Mouse (Mus musculus) liver, embryonic 12.5 days (tissue): ENCODE data around the gene Mitd1. TPM values are rescaled to one million over a fixed set of nuclear protein-coding genes. Genes with fewer than 3 reads are reported as not detected.
A peak's percentile ranks its signal among the peaks of the same experiment; 100 is the strongest.

ENCODE experiments used
- ATAC-seq: fragments of 200-750 bp; cut with Nextera tagmentation; 2 replicates; pipeline ENCODE4 v1.8.0; 2017; ENCODE audit warnings: moderate number of reproducible peaks, mild to moderate bottlenecking, moderate library complexity
- H3K27ac ChIP-seq: fragments of 300-500 bp; sonication (generic); 2 replicates; pipeline ENCODE4 v1.5.1; 2016; ENCODE audit warnings: mild to moderate bottlenecking
- H3K27me3 ChIP-seq: fragments of 300-500 bp; sonication (generic); replicated peaks from 2 replicates; pipeline ENCODE4 v1.6.1; 2016; ENCODE audit warnings: mild to moderate bottlenecking, moderate library complexity
- H3K36me3 ChIP-seq: fragments of 300-500 bp; sonication (generic); 2 replicates; pipeline ENCODE4 v1.6.1; 2016; ENCODE audit warnings: mild to moderate bottlenecking, moderate library complexity
- H3K4me1 ChIP-seq: fragments of 300-500 bp; sonication (generic); 2 replicates; pipeline ENCODE4 v1.6.1; 2016
- H3K4me2 ChIP-seq: fragments of 300-500 bp; sonication (generic); 2 replicates; pipeline ENCODE4 v1.6.1; 2016; ENCODE audit warnings: mild to moderate bottlenecking, moderate library complexity
- H3K4me3 ChIP-seq: fragments of 300-500 bp; sonication (generic); 2 replicates; pipeline ENCODE4 v1.5.1; 2016; ENCODE audit warnings: mild to moderate bottlenecking, moderate library complexity
- H3K9ac ChIP-seq: fragments of 300-500 bp; sonication (generic); 2 replicates; pipeline ENCODE4 v1.6.1; 2016; ENCODE audit warnings: mild to moderate bottlenecking, moderate library complexity
- H3K9me3 ChIP-seq: fragments of 300-500 bp; sonication (generic); replicated peaks from 2 replicates; pipeline ENCODE4 v1.6.1; 2016; ENCODE audit warnings: mild to moderate bottlenecking, moderate library complexity
- WGBS: fragments of 180-500 bp; shearing (Covaris S2); methylation state at CpG from one replicate; pipeline ENCODE4 v1.1.7; 2016; ENCODE audit not compliant: insufficient replicate concordance; 5-methylcytosine and 5-hydroxymethylcytosine counted together
- polyA plus RNA-seq: library from polyadenylated mRNA; unstranded; fragments of >200 nt; fragmentation: Nextera tagmentation; extraction: Ambion mirVana; gene quantifications from 2 replicates; pipeline ENCODE4 v1.2.1, GENCODE M21; 2016

Mitd1 gene
- polyA plus RNA-seq, result 18.7 and 22.3 TPM in 2 replicates

GRCm38 (mm10) chr1:37890025-37890652 is at the start of gene Mitd1, which contains the start of gene Mrpl30:
TSS of gene Mitd1 (minus strand) at chr1:37890411.
TSS of gene Mrpl30 (plus strand) at chr1:37890477.
- WGBS, result under 1% methylated on average over 41 of the region's 41 CpGs
- Histone ChIP-seq H3K9me3 (no peaks in the 10 kb centered on the region), H3K27ac (peak within 1 kb of the TSS; percentile 89), H3K27me3 (no peaks in the 10 kb centered on the region), H3K36me3 (peaks cover 35% of the 10 kb centered on the region), H3K4me2 (peak within 1 kb of the TSS; percentile 87), H3K9ac (peak within 1 kb of the TSS; percentile 78), H3K4me3 (peak within 1 kb of the TSS; percentile 81), H3K4me1 (peaks cover 52% of the 10 kb centered on the region)
- peak; percentile 89 for ATAC-seq

DNA sequence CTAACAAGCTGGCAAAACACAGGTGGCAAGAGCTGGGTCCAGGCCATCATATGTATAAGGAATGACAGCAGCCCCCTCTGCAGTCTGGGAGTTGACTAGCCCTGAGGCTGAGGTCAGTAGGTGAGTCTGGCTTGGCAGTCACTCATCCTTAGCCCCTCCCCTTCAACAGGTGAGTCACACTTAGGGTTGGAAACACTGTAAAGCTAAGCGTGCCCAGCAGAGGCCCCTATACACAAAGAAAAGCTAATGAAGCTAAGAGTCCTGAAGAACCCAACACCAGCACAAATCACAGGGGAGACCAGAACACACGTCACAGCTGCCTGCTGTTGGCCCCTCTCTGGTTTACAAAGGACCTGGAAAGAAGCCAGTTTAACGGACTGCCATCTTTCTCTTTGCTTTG is 41.6 kb upstream of the Mitd1 start:
- no peak for ATAC-seq
- WGBS, result 18% methylated on average over 3 of the region's 3 CpGs
- Histone ChIP-seq H3K4me2 (no peak overlapping the region), H3K27ac (no peak overlapping the region), H3K27me3 (no peaks in the 10 kb centered on the region), H3K9me3 (no peaks in the 10 kb centered on the region), H3K4me1 (no peaks in the 10 kb centered on the region), H3K36me3 (no peaks in the 10 kb centered on the region), H3K4me3 (no peak overlapping the region), H3K9ac (no peak overlapping the region)

DNA sequence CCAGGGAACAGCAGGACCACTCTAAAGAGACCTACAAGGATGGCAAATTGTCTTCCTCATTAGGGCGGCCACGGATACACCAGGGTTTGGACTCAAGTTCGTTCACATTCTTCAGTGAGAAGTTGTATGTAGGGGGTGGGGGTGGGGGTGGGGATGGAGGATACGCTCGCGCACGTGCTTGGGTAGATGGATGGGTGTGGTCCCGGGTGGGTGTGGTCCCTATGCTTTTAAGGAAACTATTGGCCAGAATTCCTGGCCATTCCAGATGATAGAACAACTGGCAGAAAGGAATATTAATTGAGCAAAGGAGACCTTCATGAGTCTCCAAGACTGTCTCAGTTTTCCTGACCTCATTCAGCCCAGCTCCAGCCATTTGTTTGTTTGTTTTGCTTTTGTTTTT is 35.8 kb upstream of the Mitd1 start:
- no peak overlapping the region for H3K4me2 ChIP-seq
- ATAC-seq, result no peak
- no peaks in the 10 kb centered on the region for H3K36me3 ChIP-seq
- no peak overlapping the region for H3K27ac ChIP-seq
- no peak overlapping the region for H3K4me3 ChIP-seq
- no peak overlapping the region for H3K9ac ChIP-seq
- H3K4me1 ChIP-seq, result no peaks in the 10 kb centered on the region
- no peaks in the 10 kb centered on the region for H3K9me3 ChIP-seq
- WGBS, result 61% methylated on average over 8 of the region's 8 CpGs
- no peaks in the 10 kb centered on the region for H3K27me3 ChIP-seq

DNA sequence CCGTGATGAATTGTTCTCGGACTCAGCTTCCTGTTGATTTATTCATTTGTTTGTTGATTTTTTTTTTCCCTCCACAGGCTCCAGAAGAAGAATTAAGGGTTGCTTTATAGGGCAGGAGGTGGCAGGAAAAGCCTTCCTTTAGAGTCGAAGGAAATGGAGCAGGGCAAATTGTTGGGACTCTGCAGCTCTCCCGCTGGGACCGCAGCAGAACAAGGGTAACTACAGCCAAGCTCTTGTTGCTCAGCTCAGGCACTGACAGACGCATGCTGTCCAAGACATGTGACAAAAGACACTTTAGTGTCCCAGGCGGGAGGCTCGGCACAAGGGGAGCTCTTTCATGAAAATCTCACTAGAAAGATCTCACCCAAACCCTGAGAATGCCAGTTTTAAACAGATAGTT is 32.3 kb upstream of the Mitd1 start:
- no peaks in the 10 kb centered on the region for H3K4me1 ChIP-seq
- 0 out of 2 replicates have a peak, but pooled peaks cover 5% of the 10 kb centered on the region for H3K27me3 ChIP-seq
- H3K4me2 ChIP-seq, result no peak overlapping the region
- H3K9ac ChIP-seq, result no peak overlapping the region
- H3K9me3 ChIP-seq, result no peaks in the 10 kb centered on the region
- no peak overlapping the region for H3K27ac ChIP-seq
- ATAC-seq, result no peak
- no peaks in the 10 kb centered on the region for H3K36me3 ChIP-seq
- H3K4me3 ChIP-seq, result no peak overlapping the region
- WGBS, result 55% methylated on average over 8 of the region's 8 CpGs

DNA sequence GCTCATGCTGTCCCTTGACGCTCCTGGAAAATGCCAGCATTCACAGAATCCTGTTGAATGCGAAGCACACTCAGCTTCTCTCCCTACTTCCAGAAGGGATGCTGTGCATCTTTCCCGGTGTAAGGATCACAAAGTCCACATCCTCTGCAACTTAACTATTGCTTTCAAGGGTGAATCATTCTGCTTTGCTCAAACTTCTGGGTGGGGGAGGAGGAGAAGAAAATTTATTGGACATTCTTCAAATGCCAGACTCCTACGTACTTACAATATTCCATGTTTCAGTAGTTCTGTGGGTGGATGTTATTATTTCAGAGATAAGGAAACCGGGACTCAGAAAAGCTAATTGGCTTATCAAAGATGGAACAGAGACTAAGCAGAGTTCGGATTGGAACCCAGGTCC is 27.9 kb upstream of the Mitd1 start:
- Histone ChIP-seq H3K4me3 (no peak overlapping the region), H3K4me2 (no peak overlapping the region), H3K9me3 (no peaks in the 10 kb centered on the region), H3K4me1 (no peaks in the 10 kb centered on the region), H3K9ac (no peak overlapping the region), H3K27me3 (0 out of 2 replicates have a peak, but pooled peaks cover 10% of the 10 kb centered on the region), H3K36me3 (no peaks in the 10 kb centered on the region), H3K27ac (no peak overlapping the region)
- ATAC-seq, result no peak
- WGBS, result 52% methylated on average over 6 of the region's 6 CpGs

- Histone ChIP-seq H3K9ac (no peak overlapping the region), H3K4me1 (no peaks in the 10 kb centered on the region), H3K27ac (no peak overlapping the region), H3K4me2 (no peak overlapping the region), H3K27me3 (0 out of 2 replicates have a peak, but pooled peaks cover 10% of the 10 kb centered on the region), H3K36me3 (no peaks in the 10 kb centered on the region), H3K4me3 (no peak overlapping the region), H3K9me3 (no peaks in the 10 kb centered on the region)
- 59% methylated on average over 13 of the region's 13 CpGs for WGBS
- no peak for ATAC-seq
Measured at GRCm38 (mm10) chr1:37917666-37918065, 27.5 kb upstream of the Mitd1 start.

- WGBS, result 59% methylated on average over 5 of the region's 5 CpGs
- Histone ChIP-seq H3K4me2 (no peak within 1 kb of the TSS), H3K9me3 (no peaks in the 10 kb centered on the region), H3K4me3 (no peak within 1 kb of the TSS), H3K27me3 (0 out of 2 replicates have a peak, but pooled peaks cover 10% of the 10 kb centered on the region), H3K4me1 (no peaks in the 10 kb centered on the region), H3K9ac (no peak within 1 kb of the TSS), H3K36me3 (no peaks in the 10 kb centered on the region), H3K27ac (no peak within 1 kb of the TSS)
- no peak for ATAC-seq
Measured at GRCm38 (mm10) chr1:37916393-37916792, 26.2 kb upstream of the Mitd1 start, which contains the start of gene Lyg2. TSS of gene Lyg2 (minus strand) at chr1:37916493.

- H3K4me1 ChIP-seq, result no peaks in the 10 kb centered on the region
- H3K4me2 ChIP-seq, result no peak overlapping the region
- no peaks in the 10 kb centered on the region for H3K36me3 ChIP-seq
- no peak overlapping the region for H3K4me3 ChIP-seq
- no peak overlapping the region for H3K27ac ChIP-seq
- WGBS, result 67% methylated on average over 2 of the region's 2 CpGs
- H3K9ac ChIP-seq, result no peak overlapping the region
- ATAC-seq, result no peak
- no peaks in the 10 kb centered on the region for H3K9me3 ChIP-seq
- 0 out of 2 replicates have a peak, but pooled peaks cover 7% of the 10 kb centered on the region for H3K27me3 ChIP-seq
Measured at GRCm38 (mm10) chr1:37912751-37913150, 22.5 kb upstream of the Mitd1 start.

DNA sequence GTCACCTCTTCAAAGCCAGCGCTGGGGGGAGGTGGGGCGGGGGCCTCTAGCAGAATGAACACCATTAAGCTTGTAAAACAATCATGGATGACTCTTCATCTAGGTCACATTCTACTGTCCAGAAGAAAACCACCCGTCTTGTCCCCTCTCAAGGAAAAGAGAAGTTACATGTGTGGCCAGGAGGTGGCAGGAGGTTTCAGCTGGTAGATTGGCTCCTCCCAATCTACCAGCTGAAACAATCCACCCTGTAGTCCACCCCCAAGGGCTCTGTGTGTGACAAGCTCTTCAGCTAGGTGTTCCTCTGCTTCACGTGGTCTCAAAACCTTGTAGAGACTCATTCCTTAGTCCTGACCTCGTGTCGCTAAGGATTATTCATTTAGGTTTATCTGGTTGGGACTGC is 13.0 kb upstream of the Mitd1 start:
- WGBS, result 28% methylated on average over 6 of the region's 6 CpGs
- Histone ChIP-seq H3K4me3 (no peak overlapping the region), H3K4me2 (no peak overlapping the region), H3K9ac (no peak overlapping the region), H3K27ac (no peak overlapping the region), H3K4me1 (no peaks in the 10 kb centered on the region), H3K27me3 (no peaks in the 10 kb centered on the region), H3K36me3 (peaks cover 24% of the 10 kb centered on the region), H3K9me3 (no peaks in the 10 kb centered on the region)
- no peak for ATAC-seq

GRCm38 (mm10) chr1:37900288-37900687 is 10.1 kb upstream of the Mitd1 start:
- Histone ChIP-seq H3K27me3 (no peaks in the 10 kb centered on the region), H3K4me2 (no peak overlapping the region), H3K36me3 (peaks cover 53% of the 10 kb centered on the region), H3K9ac (no peak overlapping the region), H3K9me3 (no peaks in the 10 kb centered on the region), H3K27ac (no peak overlapping the region), H3K4me1 (no peaks in the 10 kb centered on the region), H3K4me3 (no peak overlapping the region)
- ATAC-seq, result no peak
- WGBS, result 65% methylated on average over 6 of the region's 6 CpGs

DNA sequence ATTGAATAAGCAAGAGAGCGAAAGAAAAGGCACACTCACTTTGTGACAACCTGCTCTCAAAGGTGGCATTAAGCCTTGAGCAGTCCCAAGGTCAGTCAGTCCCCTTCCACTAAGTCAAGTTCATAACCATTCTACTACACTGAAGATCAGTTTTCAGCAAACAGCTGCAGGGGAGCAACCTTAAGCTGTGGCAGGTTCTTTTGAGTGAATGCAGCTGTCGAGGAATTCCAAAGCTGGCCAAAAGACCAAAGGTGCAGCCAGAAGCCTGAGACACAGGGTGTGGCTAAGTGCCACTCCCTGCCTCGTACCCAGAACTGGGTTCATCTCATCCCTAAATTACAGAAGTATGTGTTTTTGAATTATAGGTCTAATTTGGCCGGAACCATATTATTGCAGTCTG is 9.6 kb upstream of the Mitd1 start:
- ATAC-seq, result no peak
- no peaks in the 10 kb centered on the region for H3K9me3 ChIP-seq
- 82% methylated on average over 4 of the region's 4 CpGs for WGBS

DNA sequence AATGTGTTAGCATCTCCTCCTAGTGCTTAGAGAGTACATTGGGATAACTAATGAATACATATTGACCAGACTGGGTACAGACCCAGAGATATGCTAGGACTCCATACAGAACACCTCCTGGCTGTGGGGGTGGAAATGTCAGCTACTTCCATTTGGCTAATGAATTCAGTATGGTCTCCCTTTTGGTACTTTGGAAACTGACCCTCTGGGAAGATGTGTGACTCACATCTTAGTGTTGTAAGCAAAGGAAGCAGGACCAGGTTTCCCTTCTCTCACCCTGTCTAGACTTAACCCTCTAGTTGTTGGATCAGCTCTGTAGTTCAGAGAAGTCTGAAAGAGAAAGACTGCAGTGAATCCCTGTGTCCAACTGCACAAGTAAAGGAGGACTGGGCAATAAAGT is 4.4 kb upstream of the Mitd1 start:
- no peak for ATAC-seq
- Histone ChIP-seq H3K36me3 (peaks cover 69% of the 10 kb centered on the region), H3K9ac (no peak overlapping the region)

More for the DNA sequence above, 9.6 kb upstream of the Mitd1 start:
- Histone ChIP-seq H3K27ac (no peak overlapping the region), H3K4me3 (no peak overlapping the region), H3K27me3 (no peaks in the 10 kb centered on the region), H3K4me2 (no peak overlapping the region), H3K9ac (no peak overlapping the region), H3K36me3 (peaks cover 58% of the 10 kb centered on the region), H3K4me1 (no peaks in the 10 kb centered on the region)

GRCm38 (mm10) chr1:37891400-37891799 is 1.2 kb upstream of the Mitd1 start:
- Histone ChIP-seq H3K27me3 (no peaks in the 10 kb centered on the region), H3K36me3 (peaks cover 47% of the 10 kb centered on the region), H3K9ac (peak overlapping the region; percentile 78), H3K4me2 (peak overlapping the region; percentile 87), H3K9me3 (no peaks in the 10 kb centered on the region), H3K27ac (no peak overlapping the region), H3K4me3 (peak overlapping the region; percentile 81), H3K4me1 (peaks cover 52% of the 10 kb centered on the region)
- ATAC-seq, result no peak
- 55% methylated on average over 3 of the region's 3 CpGs for WGBS

More for the DNA sequence above, 4.4 kb upstream of the Mitd1 start:
- Histone ChIP-seq H3K4me1 (peaks cover 26% of the 10 kb centered on the region), H3K9me3 (no peaks in the 10 kb centered on the region), H3K27ac (no peak overlapping the region), H3K27me3 (no peaks in the 10 kb centered on the region), H3K4me2 (no peak overlapping the region), H3K4me3 (no peak overlapping the region)
